Mouse (Mus musculus) liver, embryonic 14.5 days (tissue): ENCODE results near the gene Fam183b.

Experiments
- CTCF ChIP-seq: IDR thresholded peaks from 2 replicates; pipeline ENCODE4 v1.5.1; 2016; ENCODE audit warnings: antibody characterized with exemption, low read depth, control low read depth
- EP300 ChIP-seq: IDR thresholded peaks from 2 replicates; pipeline ENCODE4 v1.6.1; 2016; ENCODE audit warnings: antibody characterized with exemption, low read depth

DNA sequence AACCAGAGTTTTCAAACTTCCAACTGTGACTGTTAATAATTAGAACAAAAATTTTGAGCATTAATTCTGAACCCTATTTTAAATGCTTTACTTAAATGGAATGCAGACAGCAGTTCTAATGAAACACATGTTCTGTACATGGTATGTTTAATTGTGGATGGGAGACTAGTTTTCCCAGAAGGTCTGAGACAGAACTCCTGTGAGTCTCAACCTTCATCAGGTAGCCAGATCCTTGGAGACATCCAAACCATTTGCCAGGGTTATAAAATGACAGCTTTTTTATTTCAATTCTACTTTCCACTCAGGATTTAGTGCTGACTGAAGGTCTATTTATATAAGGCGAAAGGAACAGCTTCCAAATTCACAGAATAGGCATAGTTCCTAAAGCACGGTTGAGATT is 49.3 kb downstream of the Fam183b start, which contains the start of gene Olfr316:
- no peak for TF ChIP-seq CTCF
- TF ChIP-seq EP300 = no peak
